Mouse (Mus musculus) C2C12 (cell line): ENCODE data around the gene Zswim5.

ENCODE experiments used
- CEBPB ChIP-seq: IDR thresholded peaks from one replicate; pipeline ENCODE4 v1.6.1; 2011; ENCODE audit warnings: low read depth, mild to moderate bottlenecking, control low read depth, moderate library complexity
- CTCF ChIP-seq: IDR thresholded peaks from one replicate; pipeline ENCODE4 v1.5.1; 2011; ENCODE audit not compliant: control insufficient read depth, insufficient read depth, insufficient read length
- FOSL1 ChIP-seq: IDR thresholded peaks from one replicate; pipeline ENCODE4 v1.8.0; 2011; ENCODE audit warnings: mild to moderate bottlenecking, low read length; ENCODE audit not compliant: poor library complexity, insufficient read depth, severe bottlenecking
- MAX ChIP-seq: IDR thresholded peaks from one replicate; pipeline ENCODE4 v1.6.1; 2011; ENCODE audit warnings: mild to moderate bottlenecking, control low read depth
- MYOD1 ChIP-seq: IDR thresholded peaks from one replicate; pipeline ENCODE4 v1.6.1; 2011; ENCODE audit warnings: low read depth; ENCODE audit not compliant: control insufficient read depth, insufficient read length
- MYOG ChIP-seq: IDR thresholded peaks from one replicate; pipeline ENCODE4 v1.6.1; 2011; ENCODE audit not compliant: control insufficient read depth, insufficient read length; ENCODE audit errors: extremely low read depth
- USF1 ChIP-seq: IDR thresholded peaks from one replicate; pipeline ENCODE4 v1.6.1; 2011; ENCODE audit warnings: low read depth, mild to moderate bottlenecking, control low read depth, moderate library complexity

DNA sequence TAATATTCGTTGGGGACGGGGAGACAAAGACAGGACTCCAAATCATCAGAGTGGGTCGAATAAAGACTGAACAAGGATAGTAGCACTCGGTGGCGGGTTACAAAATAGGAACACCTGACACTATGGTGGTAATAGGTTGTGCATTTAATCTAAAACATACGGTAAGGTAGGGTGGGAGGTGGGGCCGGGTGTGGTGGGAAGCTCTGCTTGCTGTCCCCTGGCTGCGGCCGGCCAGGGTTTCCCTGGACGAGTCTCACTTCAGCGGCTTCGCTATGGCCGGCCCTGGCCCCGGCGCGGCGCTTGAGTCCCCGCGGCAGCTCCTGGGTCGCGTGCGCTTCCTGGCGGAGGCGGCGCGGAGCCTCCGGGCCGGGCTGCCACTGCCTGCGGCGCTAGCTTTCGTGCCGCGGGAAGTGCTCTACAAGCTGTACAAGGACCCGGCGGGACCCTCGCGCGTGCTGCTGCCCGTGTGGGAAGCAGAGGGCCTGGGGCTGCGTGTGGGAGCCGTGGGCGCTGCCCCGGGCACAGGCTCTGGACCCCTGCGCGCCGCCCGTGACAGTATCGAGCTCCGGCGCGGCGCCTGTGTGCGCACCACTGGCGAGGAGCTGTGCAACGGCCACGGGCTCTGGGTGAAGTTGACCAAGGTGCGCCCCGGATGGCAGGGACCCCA, 118.1 kb downstream of the Zswim5 start, which contains the start of gene Hectd3:
- TF ChIP-seq USF1 = no peak
- TF ChIP-seq MAX = no peak
- TF ChIP-seq CTCF = no peak
- no peak for TF ChIP-seq MYOD1
- TF ChIP-seq CEBPB = no peak
- TF ChIP-seq MYOG = no peak
- no peak for TF ChIP-seq FOSL1
